Comparison of ENCODE assay signal across 8 mouse cellular contexts in the genomic region with DNA sequence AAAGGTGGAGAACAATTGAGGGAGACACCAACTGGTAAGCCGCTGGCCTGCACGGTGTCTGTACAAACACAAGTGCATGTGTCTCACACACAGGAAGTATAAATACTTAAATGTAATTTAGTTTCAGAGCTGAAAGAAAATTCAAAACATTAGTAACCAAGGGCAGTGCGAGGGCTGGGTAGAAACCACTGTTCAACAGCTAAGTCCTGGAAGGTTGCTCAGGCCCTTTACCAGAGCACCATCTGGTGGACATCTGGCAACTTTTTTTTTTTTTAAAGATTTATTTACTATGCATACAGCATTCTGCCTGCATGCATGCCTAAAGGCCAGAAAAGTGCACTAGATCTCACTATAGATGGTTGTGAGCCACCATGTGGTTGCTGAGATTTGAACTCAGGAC. TPM values are rescaled to one million over a fixed set of nuclear protein-coding genes. Genes with fewer than 3 reads are reported as not detected.
A peak's percentile ranks its signal among the peaks of the same experiment; 100 is the strongest.
DNase-seq lines count a peak whose midpoint lies in the region; ATAC-seq lines count a peak whose summit lies in the region.

No protein-coding gene starts in this region.

- no peak overlapping the region for H3K4me3 ChIP-seq in midbrain, embryonic 14.5 days (replicated peaks; ENCODE audit: low read depth, low read length)

- no peaks in the 10 kb centered on the region for H3K9me3 ChIP-seq in midbrain, embryonic 14.5 days (ENCODE audit: control insufficient read depth, low read length)

- no peaks in the 10 kb centered on the region for H3K27me3 ChIP-seq in midbrain, embryonic 14.5 days (ENCODE audit: control insufficient read depth, insufficient read depth, low read length)

- peaks cover 47% of the 10 kb centered on the region for H3K36me3 ChIP-seq in midbrain, embryonic 14.5 days (ENCODE audit: control insufficient read depth, insufficient read depth, low read length)

- H3K4me2 ChIP-seq in midbrain, embryonic 14.5 days (ENCODE audit: low read length), result no peak overlapping the region

- WGBS in midbrain, embryonic 14.5 days, result 72% methylated on average over 3 of the region's 3 CpGs

- peak; percentile 29 for DNase-seq in gastrocnemius, adult 18-20 months (ENCODE audit: low spot score)
- DNase-seq in gastrocnemius, postnatal 25 days, result no peak
- DNase-seq in 3T3-L1 (ENCODE audit: low read depth, low spot score) (peak; percentile 71), R1 (ENCODE audit: low read depth, low spot score) (peak; percentile 66)
- peak; percentile 55 for DNase-seq in induced T-regulatory cell, adult 2 months (ENCODE audit: low read depth)
- peak; percentile 72 for DNase-seq in midbrain, embryonic 14.5 days
- no peak for DNase-seq in spleen, postnatal 4 days (ENCODE audit: low spot score in 2 of 2)
- DNase-seq in T-cell, adult 2 months (ENCODE audit: low spot score), result no peak

- H3K4me1 ChIP-seq in midbrain, embryonic 14.5 days (ENCODE audit: control insufficient read depth, insufficient read depth, low read length), result peaks cover under 1% of the 10 kb centered on the region; the same call in 1 of the 2 replicates

- ATAC-seq in midbrain, embryonic 14.5 days (ENCODE audit: low FRiP score, low TSS enrichment), result no peak

- no peak overlapping the region for H3K9ac ChIP-seq in midbrain, embryonic 14.5 days (replicated peaks; ENCODE audit: low read length)

- no peak overlapping the region for H3K27ac ChIP-seq in midbrain, embryonic 14.5 days (replicated peaks; ENCODE audit: low read depth, low read length)

RNA-seq across cellular contexts. Expression of gene Ap3s2, which starts 5.9 kb away (rescaled TPM):
- total RNA-seq in gastrocnemius, adult 18-20 months (2021), result 10 to 100 TPM; 17.1 to 24.9 TPM
- 10 to 100 TPM; 16.9 to 17.1 TPM for total RNA-seq in gastrocnemius, postnatal 25 days (2021)
- polyA plus RNA-seq in midbrain, embryonic 14.5 days (2014; fragmentation: Nextera tagmentation; extraction: Ambion mirVana), result 43.6 and 51.1 TPM in 2 replicates

RNA-seq across cellular contexts. Expression of gene Arpin, which starts 20.6 kb away (rescaled TPM):
- 1 to 10 TPM; 2.3 to 3.1 TPM for total RNA-seq in gastrocnemius, adult 18-20 months (2021)
- 1 to 10 TPM; 3.6 to 3.8 TPM for total RNA-seq in gastrocnemius, postnatal 25 days (2021)
- 15.4 and 17.9 TPM in 2 replicates for polyA plus RNA-seq in midbrain, embryonic 14.5 days (2014; fragmentation: Nextera tagmentation; extraction: Ambion mirVana)

RNA-seq across cellular contexts. Expression of gene Anpep, which starts 53.7 kb away (rescaled TPM):
- total RNA-seq in gastrocnemius, adult 18-20 months (2021), result 1 to 10 TPM; 3.8 to 5.6 TPM
- 1 to 10 TPM; 5.7 to 6.3 TPM for total RNA-seq in gastrocnemius, postnatal 25 days (2021)
- polyA plus RNA-seq in midbrain, embryonic 14.5 days (2014; fragmentation: Nextera tagmentation; extraction: Ambion mirVana), result 2.1 and 4.1 TPM in 2 replicates

Comparison
In these comparisons a context has a peak if more than half of its experiments do, and no peak if none do; other contexts are left out.
1. DNase-seq: peak in gastrocnemius, adult 18-20 months (single experiment), 3T3-L1 (single experiment), R1 (single experiment), induced T-regulatory cell, adult 2 months (single experiment) and midbrain, embryonic 14.5 days (single experiment); none in gastrocnemius, postnatal 25 days (single experiment), spleen, postnatal 4 days (0 of 2) and T-cell, adult 2 months (single experiment).